Mouse (Mus musculus) MEL-GATA-1-ER (cell line): ENCODE measurements around the gene 4930550C14Rik.
A peak's percentile ranks its signal among the peaks of the same experiment; 100 is the strongest.

Experiments used
- DNase-seq: peaks from one replicate; pipeline ENCODE4 v3.0.0-alpha.2; 2012; ENCODE audit warnings: low read depth; ENCODE audit errors: extremely low read depth

4930550C14Rik gene

GRCm38 (mm10) chr9:53402291-53402711 is at the start of gene 4930550C14Rik:
Gene 4930550C14Rik (plus strand): TSS chr9:53402325.
- no peak for DNase-seq

- DNase-seq: no peak
Measured at GRCm38 (mm10) chr9:53353161-53353560, 49.0 kb upstream of the 4930550C14Rik start.

GRCm38 (mm10) chr9:53356219-53357155 is 45.6 kb upstream of the 4930550C14Rik start:
- no peak for DNase-seq

GRCm38 (mm10) chr9:53371339-53371738 is 30.8 kb upstream of the 4930550C14Rik start:
- DNase-seq: no peak

GRCm38 (mm10) chr9:53375907-53376306 is 26.2 kb upstream of the 4930550C14Rik start:
- no peak for DNase-seq

GRCm38 (mm10) chr9:53376820-53377219 is 25.3 kb upstream of the 4930550C14Rik start:
- no peak for DNase-seq

GRCm38 (mm10) chr9:53377597-53377996 is 24.5 kb upstream of the 4930550C14Rik start:
- no peak for DNase-seq

GRCm38 (mm10) chr9:53378171-53378570 is 24.0 kb upstream of the 4930550C14Rik start:
- DNase-seq: no peak

- DNase-seq: no peak
Measured at GRCm38 (mm10) chr9:53380595-53380994, 21.5 kb upstream of the 4930550C14Rik start.

- no peak for DNase-seq
Measured at GRCm38 (mm10) chr9:53381113-53381615, 21.0 kb upstream of the 4930550C14Rik start.

GRCm38 (mm10) chr9:53383951-53384866 is 17.9 kb upstream of the 4930550C14Rik start, which contains the start of gene Kdelc2:
Gene Kdelc2 (plus strand): TSS chr9:53384025.
- DNase-seq: no peak

GRCm38 (mm10) chr9:53384873-53385272 is 17.3 kb upstream of the 4930550C14Rik start:
- no peak for DNase-seq

GRCm38 (mm10) chr9:53387431-53387830 is 14.7 kb upstream of the 4930550C14Rik start:
- no peak for DNase-seq

- no peak for DNase-seq
Measured at GRCm38 (mm10) chr9:53389109-53389508, 13.0 kb upstream of the 4930550C14Rik start.

GRCm38 (mm10) chr9:53390136-53390535 is 12.0 kb upstream of the 4930550C14Rik start:
- no peak for DNase-seq

- DNase-seq: no peak
Measured at GRCm38 (mm10) chr9:53397685-53398387, 4.3 kb upstream of the 4930550C14Rik start.

- DNase-seq: peak; percentile 55
Measured at GRCm38 (mm10) chr9:53398388-53398700, 3.8 kb upstream of the 4930550C14Rik start.

GRCm38 (mm10) chr9:53399537-53399936 is 2.6 kb upstream of the 4930550C14Rik start:
- no peak for DNase-seq

- DNase-seq: no peak
Measured at GRCm38 (mm10) chr9:53400696-53401095, 1.4 kb upstream of the 4930550C14Rik start.

GRCm38 (mm10) chr9:53401146-53401545 is 979 bp upstream of the 4930550C14Rik start:
- no peak for DNase-seq

- no peak for DNase-seq
Measured at GRCm38 (mm10) chr9:53402991-53403390, 866 bp downstream of the 4930550C14Rik start.
